Mouse (Mus musculus): ENCODE data around the gene Itpr2.
A peak's percentile ranks its signal among the peaks of the same experiment; 100 is the strongest.

Gene Itpr2

GRCm38 (mm10) chr6:146351816-146352215 lies 150.2 kb downstream of the Itpr2 start:
- no peak for DNase-seq (ENCODE audit: low spot score in 2 of 2)

- DNase-seq (ENCODE audit: low spot score in 2 of 2) = no peak
These were observed 154.5 kb downstream of the Itpr2 start for GRCm38 (mm10) chr6:146347568-146347967.

DNA sequence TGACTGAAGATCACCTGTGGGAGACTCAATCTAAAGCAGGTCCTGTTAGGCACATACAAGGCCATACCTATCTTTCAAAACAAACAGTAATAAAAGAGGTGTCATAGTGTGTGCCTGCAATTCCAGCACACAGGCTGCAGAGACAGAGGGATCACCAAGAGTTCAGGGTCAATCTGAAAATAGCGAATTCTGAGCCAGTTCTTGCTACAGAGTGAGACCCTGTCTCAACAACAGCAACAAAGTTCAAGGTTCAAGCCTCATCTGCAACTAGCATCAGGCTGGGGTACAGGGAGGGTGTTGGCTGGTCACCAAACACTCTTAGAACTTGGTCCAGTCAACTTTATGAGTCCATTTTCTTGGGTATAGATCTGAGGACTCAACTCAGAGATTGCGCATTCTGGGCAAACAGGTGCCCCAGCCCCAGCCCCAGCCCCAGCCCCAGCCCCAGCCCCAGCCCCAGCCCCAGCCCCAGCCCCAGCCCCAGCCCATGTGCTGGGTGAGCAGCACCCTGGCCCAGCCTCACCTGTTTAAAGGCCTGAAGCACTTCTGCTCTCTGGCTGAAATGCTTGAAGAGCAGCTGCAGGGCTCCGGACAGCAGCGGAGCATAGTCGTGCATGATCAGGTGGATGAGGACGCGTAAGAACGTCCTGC lies 155.4 kb downstream of the Itpr2 start:
- DNase-seq (ENCODE audit: low spot score in 2 of 2) = no peak

DNA sequence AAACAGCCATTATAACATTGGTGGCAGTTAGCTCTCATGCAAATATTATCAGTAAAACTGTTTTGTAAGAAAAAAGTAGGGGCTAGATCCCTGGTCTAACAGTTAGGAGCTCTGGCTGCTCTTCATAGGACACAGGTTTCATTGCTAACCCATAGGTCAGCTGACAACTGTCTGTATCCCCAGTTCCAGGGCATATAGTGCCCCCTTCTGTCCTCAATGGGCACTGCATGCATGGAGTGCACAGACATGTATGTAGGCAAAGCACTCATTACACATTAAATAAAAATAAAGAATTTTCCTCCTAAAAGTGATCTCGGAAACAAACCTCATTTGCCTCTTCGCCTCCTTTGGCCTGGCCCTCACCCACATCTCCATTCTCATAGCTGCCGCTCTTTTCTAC lies 157.3 kb downstream of the Itpr2 start:
- DNase-seq (ENCODE audit: low spot score in 2 of 2) = no peak

DNA sequence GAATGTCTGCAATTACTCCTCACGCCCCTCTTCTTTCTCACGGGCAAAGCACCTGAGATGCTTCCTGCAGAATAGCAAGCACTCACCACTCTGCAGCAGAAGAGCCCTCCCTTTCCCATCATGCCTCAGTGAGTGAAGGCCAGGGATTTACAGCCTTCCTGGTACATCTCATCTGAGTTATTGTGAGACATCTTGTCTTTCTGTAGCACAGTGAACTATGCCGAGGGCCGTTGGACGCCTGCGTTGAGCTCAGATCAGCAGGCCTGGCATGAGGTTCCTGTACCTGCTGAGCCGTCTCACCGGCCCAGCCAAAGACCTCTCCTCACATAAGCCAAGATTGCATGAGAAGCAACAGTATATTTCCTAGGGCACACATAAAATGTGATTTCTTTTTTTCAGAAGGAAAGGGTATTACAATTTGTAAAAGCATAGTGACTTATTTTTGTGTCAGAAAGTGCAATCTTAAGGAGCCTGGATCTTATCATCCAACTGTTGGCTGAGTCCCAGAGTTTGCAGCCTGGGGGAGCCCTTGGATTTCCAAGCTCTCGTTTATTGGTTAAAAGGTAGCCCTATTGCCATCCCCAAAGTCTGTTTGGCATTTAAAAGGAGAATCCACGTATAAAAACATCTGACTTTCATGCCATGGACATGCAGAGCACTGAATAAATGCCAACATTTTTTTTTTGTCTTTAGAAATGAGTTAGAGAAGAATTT lies 158.2 kb downstream of the Itpr2 start:
- DNase-seq (ENCODE audit: low spot score in 2 of 2) = no peak

GRCm38 (mm10) chr6:146342995-146343394 lies 159.0 kb downstream of the Itpr2 start:
- DNase-seq (ENCODE audit: low spot score in 2 of 2) = peak; percentile 20 to 23

DNA sequence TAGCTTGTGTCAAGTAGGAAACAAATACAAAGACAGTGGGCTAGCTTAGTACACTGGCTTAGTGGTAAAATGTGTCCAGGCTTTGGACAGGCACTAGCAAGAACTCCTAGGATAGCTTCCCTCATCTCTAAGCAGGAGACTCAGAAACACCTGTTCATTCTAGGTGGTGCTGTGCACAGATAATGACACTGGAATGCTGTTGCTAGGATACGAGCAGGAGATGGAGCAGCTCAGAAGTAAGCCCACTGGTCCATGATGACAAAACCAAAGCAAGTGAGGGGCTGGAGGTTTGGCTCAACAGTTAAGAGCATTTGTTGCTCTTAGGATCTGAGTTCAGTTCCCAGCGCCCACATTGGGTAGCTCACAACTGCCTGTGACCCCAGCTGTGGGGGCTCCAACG lies 160.1 kb downstream of the Itpr2 start:
- DNase-seq (ENCODE audit: low spot score in 2 of 2) = no peak

GRCm38 (mm10) chr6:146341413-146341812 lies 160.6 kb downstream of the Itpr2 start:
- no peak for DNase-seq (ENCODE audit: low spot score in 2 of 2)

DNA sequence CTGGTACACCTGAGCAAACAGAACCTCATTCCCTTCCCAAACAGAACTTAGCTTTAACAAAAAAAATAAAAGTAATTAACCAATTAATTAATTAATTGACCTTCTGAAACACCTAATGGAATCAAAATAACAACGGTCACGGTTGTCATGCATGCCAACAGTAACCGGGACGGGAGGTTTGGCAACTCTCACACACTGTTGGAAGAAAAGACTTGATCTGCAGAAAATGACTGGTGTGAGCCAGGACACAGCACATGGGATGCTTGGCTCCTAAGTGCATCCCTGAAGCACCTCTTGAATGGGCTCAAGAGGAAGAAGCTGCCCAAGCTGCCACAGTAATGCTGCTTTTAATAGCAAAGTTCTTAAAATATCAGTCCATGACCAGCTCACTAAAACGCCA lies 161.1 kb downstream of the Itpr2 start:
- no peak for DNase-seq (ENCODE audit: low spot score in 2 of 2)

DNA sequence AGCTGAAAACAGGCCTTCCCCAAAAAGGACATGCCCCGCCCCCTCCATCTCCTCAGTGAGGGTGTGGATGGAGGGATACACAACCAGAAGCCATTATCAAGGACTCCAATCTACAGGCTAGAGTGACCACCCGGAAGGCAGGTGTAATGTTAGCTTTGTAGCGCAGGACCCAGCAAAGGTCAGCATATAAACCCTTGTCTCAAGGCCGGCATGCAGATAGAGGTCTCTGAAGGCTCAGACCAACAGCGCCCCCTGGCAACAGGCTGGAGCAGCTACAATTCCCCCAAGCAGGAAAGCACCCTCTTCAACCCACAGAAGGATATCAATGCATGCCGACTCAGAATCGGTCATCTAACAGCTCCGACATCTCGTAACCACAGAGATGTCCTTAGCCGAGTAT lies 162.2 kb downstream of the Itpr2 start:
- no peak for DNase-seq (ENCODE audit: low spot score in 2 of 2)

GRCm38 (mm10) chr6:146337237-146337636 lies 164.8 kb downstream of the Itpr2 start:
- DNase-seq (ENCODE audit: low spot score in 2 of 2) = no peak

GRCm38 (mm10) chr6:146335191-146335590 lies 166.8 kb downstream of the Itpr2 start:
- DNase-seq (ENCODE audit: low spot score in 2 of 2) = no peak

- no peak for DNase-seq (ENCODE audit: low spot score in 2 of 2)
These were observed 168.5 kb downstream of the Itpr2 start for GRCm38 (mm10) chr6:146333506-146333905.

GRCm38 (mm10) chr6:146331017-146331669 lies 170.9 kb downstream of the Itpr2 start:
- DNase-seq (ENCODE audit: low spot score in 2 of 2) = no peak

DNA sequence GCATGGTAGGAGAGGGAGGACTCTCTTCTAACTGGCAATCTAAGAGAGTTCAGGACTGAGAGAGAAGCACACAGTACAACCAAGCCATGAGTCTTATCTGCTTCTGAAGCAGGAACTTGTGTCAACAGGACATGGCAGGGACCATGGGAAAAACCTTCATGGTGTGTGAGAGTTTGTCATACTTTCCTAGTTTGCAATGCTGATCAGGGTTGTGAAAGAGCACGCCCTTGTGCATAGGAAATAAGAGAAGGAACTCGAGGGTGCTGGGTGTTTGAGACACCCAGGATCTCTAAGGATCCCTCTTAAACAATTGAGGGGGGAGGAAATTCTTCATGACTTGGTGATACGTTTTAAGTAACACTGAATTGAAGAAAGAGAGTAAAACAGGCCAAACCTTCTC lies 172.9 kb downstream of the Itpr2 start:
- no peak for DNase-seq (ENCODE audit: low spot score in 2 of 2)

DNA sequence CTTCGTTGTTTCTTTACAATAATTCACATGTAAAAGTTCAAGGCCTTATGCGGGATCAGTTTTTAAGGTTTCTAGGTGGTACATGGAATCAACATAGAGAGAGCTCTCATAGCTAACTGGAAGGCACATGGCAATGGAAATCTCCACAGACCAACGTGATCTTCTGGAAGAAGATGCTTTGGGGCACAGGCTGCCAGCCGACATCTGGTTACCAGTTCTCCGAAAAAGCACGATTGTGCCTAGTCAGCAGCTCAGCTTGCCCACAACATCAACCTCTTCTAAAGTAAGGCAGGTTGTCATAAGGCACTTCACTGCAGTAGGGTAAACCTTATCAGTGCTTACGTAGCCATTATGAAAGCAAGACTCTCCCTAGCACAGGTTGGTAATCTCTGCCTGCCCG lies 175.4 kb downstream of the Itpr2 start:
- no peak for DNase-seq (ENCODE audit: low spot score in 2 of 2)

DNA sequence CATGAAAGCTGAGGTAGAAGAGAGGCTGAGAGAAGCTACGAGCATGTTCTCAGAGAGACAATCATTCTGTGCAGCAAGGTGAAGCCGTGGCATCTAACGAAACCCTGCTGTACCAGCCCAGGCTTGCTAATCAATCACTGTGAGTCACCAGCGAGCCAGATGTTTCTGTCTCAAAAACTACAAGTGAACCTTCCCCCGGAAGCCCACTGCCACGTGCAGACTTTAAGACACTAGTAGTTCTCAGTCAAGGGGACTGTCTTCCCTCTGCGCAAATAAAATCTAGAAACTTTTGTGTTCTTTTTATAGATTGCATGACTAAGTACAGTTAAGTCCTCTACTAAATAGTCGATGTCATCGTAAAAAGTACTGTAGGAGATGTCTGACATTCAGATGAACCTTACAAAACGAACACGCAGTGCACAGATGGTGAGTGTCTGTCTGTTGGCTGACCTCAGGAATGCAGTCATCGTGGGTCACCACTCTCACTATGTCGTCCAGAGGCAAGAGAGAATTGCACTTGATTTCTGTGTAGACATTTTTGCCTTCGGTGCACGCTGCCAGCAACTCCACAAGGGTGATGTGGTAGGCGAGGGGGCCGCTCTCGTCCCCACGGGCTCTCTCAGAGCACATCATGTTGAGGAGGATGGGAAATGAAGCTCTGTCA lies 177.3 kb downstream of the Itpr2 start:
- no peak for DNase-seq (ENCODE audit: low spot score in 2 of 2)

DNA sequence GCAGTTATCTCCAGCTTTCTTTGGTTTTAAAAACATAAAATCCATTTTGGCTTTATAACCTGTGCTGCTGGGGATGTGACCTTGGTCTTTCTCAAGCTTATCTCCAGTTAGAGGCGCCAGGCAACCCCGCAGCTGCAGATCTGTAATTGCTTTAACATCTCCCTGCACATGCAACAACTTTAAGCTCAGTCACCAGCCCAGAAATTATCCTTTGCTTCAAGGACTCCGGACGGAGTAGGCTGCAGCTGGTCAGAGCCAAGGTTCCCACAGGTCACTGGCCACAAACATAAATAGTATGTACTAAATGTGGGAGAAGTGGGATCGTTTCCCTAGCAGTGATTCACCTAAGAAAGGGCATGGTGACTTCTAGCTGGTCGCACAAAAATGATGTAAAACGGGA lies 179.5 kb downstream of the Itpr2 start:
- no peak for DNase-seq (ENCODE audit: low spot score in 2 of 2)

- DNase-seq (ENCODE audit: low spot score in 2 of 2) = no peak
These were observed 180.1 kb downstream of the Itpr2 start for GRCm38 (mm10) chr6:146321951-146322350.

GRCm38 (mm10) chr6:146316415-146316814 lies 185.6 kb downstream of the Itpr2 start:
- DNase-seq (ENCODE audit: low spot score in 2 of 2) = no peak

- no peak for DNase-seq (ENCODE audit: low spot score in 2 of 2)
These were observed 186.9 kb downstream of the Itpr2 start for GRCm38 (mm10) chr6:146315153-146315552.

DNA sequence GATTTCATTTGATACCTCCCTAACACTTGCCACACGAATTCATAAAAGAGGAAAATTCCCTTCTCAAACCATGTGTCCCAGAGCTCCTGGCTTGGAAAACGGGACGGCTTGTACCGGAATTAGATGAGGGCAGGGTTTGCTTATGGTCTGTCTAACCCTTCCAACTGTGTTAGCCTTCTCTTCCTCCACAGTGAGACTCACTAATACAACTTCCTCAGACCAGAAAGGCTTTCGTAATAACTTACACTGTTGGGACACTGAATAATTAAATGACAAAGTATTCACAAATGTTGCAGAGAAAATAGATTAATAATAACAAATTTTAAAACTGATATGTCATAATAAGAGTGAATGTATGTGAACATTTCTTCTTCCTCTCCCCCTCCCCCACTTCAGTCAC lies 187.7 kb downstream of the Itpr2 start:
- DNase-seq (ENCODE audit: low spot score in 2 of 2) = no peak

- no peak for DNase-seq (ENCODE audit: low spot score in 2 of 2)
These were observed 188.6 kb downstream of the Itpr2 start for GRCm38 (mm10) chr6:146313396-146313795.
